Mouse (Mus musculus): Measurements from ENCODE around the gene Ubash3b.

Ubash3b gene

GRCm38 (mm10) chr9:41168206-41168605, 6.7 kb upstream of the Ubash3b start:
- in situ Hi-C loops (cut with MboI, MseI) = no loop called here

DNA sequence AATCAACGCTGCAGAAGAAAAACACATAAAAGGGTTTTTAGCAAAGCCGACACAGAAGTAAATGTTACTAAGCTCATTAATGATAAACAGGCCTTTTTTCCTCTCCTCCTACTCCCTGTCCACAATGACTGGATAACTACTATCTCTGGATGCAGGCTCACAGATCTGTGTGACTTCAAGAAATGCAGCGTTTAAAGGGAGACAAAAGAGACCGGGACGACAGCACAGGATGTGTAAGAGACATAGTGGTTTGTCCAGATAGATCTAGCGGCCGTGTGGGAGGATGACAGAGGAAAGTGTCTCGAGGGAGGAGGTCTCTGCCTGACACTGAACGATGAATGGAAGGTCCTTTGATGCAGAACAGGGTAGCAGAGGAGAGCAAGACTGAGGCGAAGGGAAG, 5.4 kb upstream of the Ubash3b start:
- in situ Hi-C loops (cut with MboI, MseI) = no loop called here

DNA sequence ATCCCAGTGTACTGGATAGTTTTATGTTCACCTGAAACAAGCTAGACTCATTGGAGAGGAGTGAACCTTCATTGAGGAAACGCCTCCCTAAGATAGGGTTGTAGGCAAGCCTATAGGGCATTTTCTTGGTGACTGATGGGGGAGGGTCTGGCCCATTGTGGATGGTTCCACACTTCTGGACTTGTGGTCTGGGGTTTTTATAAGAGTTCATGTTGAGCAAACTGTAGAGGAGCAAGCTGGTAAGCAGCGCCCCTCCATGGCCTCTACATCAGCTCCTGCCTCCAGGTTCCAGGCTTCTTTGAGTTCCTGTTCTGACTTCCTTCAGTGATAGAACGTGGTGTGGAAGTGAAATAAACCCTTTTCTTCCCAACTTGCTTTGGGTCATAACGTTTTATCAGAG, 866 bp upstream of the Ubash3b start:
- in situ Hi-C loops (cut with MboI, MseI) = no loop called here

- in situ Hi-C loops (cut with MboI, MseI) = no loop called here
Measured at GRCm38 (mm10) chr9:41160536-41161176, 841 bp downstream of the Ubash3b start.

DNA sequence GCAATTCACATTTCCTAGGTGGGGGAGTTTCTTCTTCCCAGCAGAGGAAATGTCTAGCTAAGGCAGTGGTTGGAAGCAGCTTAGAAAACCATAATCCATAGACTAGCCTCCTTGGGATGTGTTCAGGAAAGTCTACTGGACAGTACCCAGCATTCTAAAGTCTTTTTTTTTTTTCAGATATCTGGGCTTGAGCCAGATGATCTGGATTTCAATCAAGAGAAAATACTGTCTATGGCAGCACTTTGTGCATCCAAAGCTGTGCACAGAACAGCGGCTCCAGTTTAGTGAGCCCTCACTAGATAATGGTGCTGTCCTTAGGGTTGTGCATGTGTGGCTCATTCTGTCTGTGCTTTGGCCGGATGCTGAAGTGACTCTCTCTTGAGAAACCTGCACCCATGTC, 2.3 kb downstream of the Ubash3b start:
- in situ Hi-C loops (cut with MboI, MseI) = no loop called here

GRCm38 (mm10) chr9:41157872-41158567, 3.5 kb downstream of the Ubash3b start:
- in situ Hi-C loops (cut with MboI, MseI) = no loop called here

- in situ Hi-C loops (cut with MboI, MseI) = no loop called here
Measured at GRCm38 (mm10) chr9:41157020-41157871, 4.3 kb downstream of the Ubash3b start.

- in situ Hi-C loops (cut with MboI, MseI) = no loop called here
Measured at GRCm38 (mm10) chr9:41156720-41157019, 4.8 kb downstream of the Ubash3b start.

DNA sequence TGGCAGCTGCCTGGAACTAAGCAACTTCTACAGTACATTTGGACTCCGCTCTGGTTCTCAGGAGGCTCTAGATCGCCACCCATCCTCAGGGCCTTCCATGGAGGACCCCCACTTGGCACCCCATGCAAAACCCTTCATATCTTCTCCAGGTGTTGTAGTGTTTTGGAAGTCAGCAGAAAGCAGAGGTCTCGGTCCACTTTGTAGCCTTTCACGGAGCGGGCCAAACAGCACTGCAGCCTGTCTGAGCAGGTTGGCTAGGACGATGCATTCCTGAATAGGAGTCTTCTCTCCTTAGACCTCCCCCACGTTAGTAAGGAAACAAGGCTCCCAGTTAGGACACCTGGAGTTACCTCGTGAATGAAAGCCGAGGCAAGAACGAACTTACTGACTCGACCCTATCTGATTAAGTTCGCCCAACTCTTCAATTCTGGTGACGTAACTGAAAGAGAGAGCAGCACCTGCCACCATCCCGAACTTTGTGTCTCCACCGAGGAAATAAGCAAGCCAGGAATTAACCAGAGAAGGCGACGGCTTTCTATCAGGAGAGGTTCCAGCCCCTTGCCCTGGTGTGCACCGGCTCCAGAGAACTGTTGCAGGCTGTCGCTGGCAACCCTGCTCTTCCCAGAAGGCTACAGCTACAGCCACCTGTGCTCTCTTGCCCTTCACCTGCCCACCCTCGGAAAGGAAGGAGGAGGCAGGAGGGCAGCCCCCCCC, 5.3 kb downstream of the Ubash3b start:
- in situ Hi-C loops (cut with MboI, MseI) = no loop called here

GRCm38 (mm10) chr9:41153979-41154378, 7.5 kb downstream of the Ubash3b start:
- in situ Hi-C loops (cut with MboI, MseI) = no loop called here

GRCm38 (mm10) chr9:41153050-41153449, 8.4 kb downstream of the Ubash3b start:
- in situ Hi-C loops (cut with MboI, MseI) = no loop called here

- in situ Hi-C loops (cut with MboI, MseI) = no loop called here
Measured at GRCm38 (mm10) chr9:41151491-41151890, 10.0 kb downstream of the Ubash3b start.

GRCm38 (mm10) chr9:41149896-41150295, 11.6 kb downstream of the Ubash3b start:
- in situ Hi-C loops (cut with MboI, MseI) = no loop called here

DNA sequence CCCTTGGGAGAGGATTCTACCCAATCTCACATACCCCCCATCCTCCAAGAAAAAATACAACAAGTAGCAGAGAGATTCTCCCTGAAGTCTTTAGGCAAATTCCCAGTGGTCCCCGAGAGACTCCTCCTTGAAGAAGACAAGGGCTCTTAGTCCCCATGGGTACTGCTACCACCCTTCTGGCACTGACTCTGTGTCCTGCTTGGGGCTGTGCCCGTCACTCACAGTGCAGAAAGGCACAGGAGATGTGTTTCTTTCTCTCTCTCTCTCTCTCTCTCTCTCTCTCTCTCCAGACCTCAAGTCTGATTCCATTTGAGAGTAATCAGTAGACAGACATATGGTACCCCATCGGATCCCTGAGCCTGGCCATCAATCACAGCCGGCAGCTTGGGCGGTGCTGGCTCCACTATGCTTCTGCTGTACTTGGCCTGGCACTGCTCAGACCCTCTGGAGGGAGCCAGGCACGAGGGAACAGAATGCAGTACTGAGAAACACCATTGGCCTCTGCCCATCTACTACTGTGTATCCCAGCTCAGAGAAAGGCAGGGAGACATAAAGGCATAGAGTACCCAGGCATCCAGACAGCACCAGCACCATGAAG, 12.3 kb downstream of the Ubash3b start:
- in situ Hi-C loops (cut with MboI, MseI) = no loop called here

DNA sequence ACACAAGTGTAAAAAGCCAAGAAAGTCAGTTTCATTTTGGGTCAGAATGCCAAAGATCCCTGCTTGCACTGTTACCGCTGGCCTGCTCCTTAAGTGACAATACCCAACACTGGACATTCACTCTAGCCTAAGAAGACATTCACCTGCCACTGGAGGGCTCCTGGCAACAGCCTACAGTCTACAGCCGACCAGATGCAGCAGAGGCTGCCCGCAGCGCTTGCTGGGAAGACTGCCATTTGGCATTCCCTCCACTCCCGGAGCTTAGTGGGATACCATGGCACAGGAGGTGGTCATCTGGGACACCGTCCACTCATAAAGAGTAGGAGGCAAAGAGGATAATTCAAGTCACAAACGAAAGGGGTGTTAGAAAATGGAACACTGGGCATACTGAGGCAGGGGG, 12.9 kb downstream of the Ubash3b start:
- in situ Hi-C loops (cut with MboI, MseI) = no loop called here

DNA sequence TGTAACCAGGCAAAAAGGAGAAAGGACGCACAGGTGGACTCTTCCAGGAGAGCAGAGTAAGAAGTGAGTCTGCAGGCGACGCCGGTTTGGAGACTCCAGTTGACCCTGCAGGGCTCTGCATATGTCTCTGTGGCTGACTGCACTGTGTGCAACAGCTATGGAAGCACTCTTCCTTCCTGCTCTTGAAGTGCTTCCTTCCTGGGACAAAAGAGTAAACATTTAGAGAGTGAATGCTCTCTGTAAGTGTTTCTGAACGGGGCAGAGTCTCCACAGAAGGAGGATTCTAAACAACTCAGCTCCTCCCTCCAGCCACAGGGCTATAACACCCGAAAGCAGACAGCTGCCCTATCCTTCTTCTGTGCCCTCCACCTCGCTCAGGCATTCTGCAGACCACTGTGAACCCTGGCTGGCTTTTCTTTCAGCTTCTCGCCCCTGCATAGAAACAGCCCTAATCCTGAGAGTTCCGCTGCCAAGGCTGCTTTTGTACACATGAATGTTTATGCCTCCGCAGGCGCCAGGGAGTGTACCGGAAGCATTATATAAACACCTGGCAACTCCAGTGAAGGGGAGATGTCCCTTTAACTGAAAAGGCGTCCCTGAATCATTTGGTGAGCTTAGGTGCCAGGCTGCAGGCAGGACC, 14.2 kb downstream of the Ubash3b start:
- in situ Hi-C loops (cut with MboI, MseI) = no loop called here

- in situ Hi-C loops (cut with MboI, MseI) = no loop called here
Measured at GRCm38 (mm10) chr9:41143825-41144224, 17.7 kb downstream of the Ubash3b start.

GRCm38 (mm10) chr9:41143115-41143514, 18.4 kb downstream of the Ubash3b start:
- in situ Hi-C loops (cut with MboI, MseI) = no loop called here

DNA sequence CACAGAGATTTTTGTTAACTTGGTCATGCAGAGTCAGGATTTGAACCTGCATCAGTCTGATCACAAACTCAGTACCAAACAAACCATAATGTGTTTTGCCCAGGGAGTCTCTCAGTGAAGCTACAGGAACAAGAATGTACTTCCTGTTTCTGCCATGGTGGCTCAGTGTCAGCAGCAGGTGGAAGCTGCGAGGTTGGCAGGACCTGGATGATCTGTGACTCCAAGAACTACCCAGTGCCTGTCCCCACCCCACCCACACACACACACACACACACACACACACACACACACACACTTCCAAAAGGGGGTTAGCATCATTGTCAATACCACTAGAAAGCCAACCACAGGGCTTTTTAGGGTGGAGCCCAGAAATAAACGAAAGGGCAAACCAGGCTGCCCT, 20.5 kb downstream of the Ubash3b start:
- in situ Hi-C loops (cut with MboI, MseI) = no loop called here

DNA sequence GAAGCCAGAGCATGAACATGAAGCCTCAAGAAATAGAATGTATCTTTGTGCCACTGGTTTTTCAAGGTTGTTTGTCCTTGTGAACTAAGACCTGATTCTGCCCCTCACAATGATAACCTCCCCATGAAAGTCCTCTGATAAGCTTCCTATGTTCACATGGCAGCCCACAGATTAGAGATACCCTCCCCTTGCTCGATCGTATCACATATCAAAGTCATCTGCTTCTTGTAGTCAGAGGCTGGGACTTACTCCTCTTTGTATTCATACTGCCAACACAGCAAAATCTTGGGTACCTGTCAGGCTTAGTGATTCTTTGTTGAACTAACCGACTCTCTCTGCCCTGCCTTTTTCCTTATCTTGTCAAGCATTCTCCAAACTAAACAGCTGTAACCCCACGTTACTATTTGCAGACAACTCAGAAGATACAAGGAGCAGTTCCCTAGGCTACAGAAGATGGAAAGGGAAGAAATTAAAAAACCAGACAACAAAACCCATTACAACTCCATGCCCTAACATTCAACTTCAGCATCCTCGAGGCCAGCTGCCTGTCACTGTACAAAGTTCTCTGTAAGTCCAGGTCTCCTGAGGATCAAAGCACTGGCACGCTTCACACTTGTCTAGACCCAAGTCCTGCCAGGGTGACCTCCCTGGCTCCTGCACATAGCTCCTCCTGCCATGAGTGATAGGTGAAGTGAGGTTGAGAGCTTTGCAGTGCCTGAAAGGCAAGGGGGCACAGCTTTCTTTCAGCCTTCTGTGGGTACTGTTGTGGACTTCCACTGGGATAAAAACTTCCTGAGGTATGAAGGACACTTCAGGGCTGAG, 22.3 kb downstream of the Ubash3b start:
- in situ Hi-C loops (cut with MboI, MseI) = no loop called here
